Mouse (Mus musculus) gastrocnemius, postnatal 36 days (tissue): ENCODE results near the gene Tk1. TPM values are rescaled to one million over a fixed set of nuclear protein-coding genes. Genes with fewer than 3 reads are reported as not detected.
"Not testable (repeated sequence)": the region's sequence is repeated elsewhere in the genome, so short reads cannot be mapped to it uniquely, and the experiment has no call there.

Source experiments
- DNase-seq, 2 experiments: peaks; one replicate each; pipeline ENCODE4 v3.0.0; 2022
- intact Hi-C: fragments of 180-260 bp; cut with DNase I; formaldehyde crosslinking; loops from one replicate; pipeline ENCODE4 v1.15.1; 2025
- total RNA-seq, 2 experiments: library from RNA; stranded (reverse); gene quantifications; 2 replicates each; pipeline ENCODE4 v1.2.3; 2021

Gene Tk1
- total RNA-seq, 2 experiments from 2014 or later: 4.5 TPM

DNA sequence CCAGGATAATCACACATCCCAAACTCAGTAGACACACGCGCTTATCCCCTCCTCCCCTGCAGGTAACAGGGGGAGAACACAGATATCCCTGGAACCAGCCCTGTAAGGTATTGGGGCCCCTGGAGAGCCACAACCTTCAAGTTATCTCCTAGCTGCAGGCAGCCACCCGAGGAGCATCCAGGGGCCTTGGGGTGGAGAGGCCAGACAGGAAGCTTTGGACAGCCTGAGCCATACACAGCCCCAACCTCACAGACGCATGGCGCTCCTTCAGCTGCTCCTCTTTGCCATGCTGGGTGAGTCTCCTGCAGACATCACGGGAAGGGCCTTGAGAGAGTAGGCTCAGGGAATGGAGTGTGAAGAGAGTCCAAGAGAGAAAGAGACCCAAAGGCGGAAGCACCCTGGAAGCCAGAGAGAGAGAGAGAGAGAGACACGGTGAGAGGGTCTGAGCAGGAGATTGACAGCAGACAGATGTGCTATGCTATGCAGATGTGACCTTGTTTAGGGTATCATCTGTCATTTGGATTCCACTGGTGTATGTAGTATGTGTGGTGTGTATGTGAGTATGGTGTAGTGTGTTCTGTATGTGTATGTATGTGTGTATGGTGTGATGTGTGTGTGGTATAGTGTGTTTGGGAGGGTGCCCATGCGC is 28.3 kb downstream of the Tk1 start, which contains the start of gene 6030468B19Rik:
Gene 6030468B19Rik (plus strand): TSS at position 150 of the 649 bp plus-strand sequence.
- no peak for DNase-seq
- intact Hi-C loops: no loop called here

- intact Hi-C loops: no loop called here
- no peak for DNase-seq
These were observed 28.9 kb downstream of the Tk1 start for GRCm38 (mm10) chr11:117796954-117797353.

GRCm38 (mm10) chr11:117794035-117794551 is 31.8 kb downstream of the Tk1 start:
- no peak for DNase-seq

DNA sequence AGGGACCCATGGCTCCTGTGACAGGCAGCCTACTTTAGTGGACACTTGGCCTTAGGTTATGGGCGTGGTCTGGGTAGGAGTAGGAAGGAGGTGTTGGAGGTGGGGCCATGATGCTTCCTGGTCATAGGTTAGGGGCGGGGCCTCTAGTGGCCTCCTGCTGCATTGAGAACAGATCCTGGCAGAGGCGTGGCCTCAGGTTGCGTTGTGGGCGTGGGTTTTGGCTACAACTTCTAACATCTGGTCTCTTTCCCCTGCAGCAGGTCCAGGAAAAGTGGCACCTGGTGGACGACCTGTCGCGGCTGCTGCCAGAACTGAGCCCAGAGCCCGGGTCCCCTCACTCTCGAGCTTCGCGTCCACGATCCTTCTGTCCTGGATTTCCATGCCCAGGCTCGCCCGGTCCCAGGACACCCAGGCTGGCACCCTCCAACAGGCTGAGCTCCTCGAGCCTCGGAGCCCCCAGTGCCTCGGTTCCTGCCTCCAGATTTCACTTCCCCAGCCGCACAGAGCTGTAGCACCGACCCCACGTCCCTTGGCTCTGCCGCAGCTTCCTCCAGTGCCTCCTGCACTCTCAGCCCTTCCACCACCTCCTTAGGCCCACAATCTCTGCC is 33.5 kb downstream of the Tk1 start:
- intact Hi-C loops: no loop called here
- no peak for DNase-seq

More at GRCm38 (mm10) chr11:117794035-117794551, 31.8 kb downstream of the Tk1 start:
- intact Hi-C loops: no loop called here

DNA sequence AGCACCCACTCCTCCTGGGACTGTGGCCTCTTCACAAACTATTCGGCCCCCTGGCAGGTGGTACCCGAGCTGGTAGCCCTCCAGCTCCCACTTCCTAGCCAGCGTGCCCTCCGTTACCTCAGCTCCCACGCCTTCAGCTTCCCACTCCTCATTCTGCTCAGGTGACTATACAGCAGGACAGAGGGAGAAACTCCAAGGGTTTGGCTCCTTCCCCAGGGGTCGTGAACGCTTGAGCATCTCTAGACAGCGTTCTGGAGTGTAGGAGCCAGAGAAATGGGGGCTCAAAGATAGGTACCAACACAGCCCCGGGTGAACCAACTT is 34.5 kb downstream of the Tk1 start:
- no peak for DNase-seq
- intact Hi-C loops: no loop called here

DNA sequence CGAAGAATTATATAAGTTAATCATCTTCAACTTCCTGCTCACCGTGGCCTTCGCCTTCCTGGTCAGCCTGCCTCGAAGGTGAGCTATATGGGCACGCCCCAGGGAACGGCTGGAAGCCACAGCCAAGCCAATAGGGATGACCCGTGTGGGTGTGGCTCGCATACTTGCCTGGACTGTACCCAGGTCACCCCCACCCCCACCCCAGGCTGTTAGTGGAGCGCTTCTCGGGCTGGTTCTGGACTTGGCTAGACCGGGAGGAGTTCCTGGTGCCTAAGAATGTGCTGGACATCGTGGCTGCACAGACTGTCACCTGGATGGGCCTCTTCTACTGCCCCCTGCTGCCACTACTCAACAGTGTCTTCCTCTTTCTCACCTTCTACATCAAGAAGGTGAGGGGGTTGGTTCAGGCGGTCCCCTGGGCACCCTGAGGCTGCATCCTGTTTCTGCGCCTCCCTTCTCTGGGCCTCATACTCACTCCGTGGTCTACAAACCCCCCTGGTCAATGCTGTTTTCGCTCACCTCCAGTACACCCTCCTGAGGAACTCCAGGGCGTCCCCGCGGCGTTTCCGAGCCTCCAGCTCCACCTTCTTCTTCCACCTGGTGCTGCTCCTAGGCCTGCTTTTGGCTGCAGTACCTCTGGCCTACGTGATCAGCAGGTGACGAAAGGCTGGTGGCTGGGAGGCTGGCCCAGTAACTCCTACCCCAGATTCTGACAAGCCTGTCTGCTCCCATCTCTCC is 35.0 kb downstream of the Tk1 start:
- intact Hi-C loops: loop anchor here (1.0 kb wide), 1 partner anchor 34 kb away; the partner anchor contains the start of gene Afmid
- DNase-seq: no peak

DNA sequence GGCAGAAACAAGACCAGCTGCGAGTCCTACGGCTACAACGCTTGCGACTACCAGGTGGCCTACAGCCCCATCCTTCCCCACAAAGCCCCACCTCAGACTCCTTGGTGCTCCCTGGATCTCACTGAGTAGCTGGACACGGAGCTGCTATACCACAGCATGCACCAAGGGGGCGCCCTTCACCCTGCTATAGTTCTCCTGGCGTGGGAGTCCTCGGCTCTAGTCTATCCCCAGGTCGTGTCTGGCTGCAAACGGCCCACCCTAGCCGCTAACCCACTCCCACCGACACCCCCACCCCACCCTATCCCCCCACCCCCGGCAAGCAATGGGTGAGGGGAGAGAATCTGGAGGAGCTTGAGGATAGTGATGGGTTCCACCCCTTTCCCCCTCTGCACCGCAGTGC is 35.6 kb downstream of the Tk1 start:
- peak; percentile 71 to 72 for DNase-seq
- intact Hi-C loops: loop anchor here (1.0 kb wide), 1 partner anchor 35 kb away; the partner anchor contains the start of gene Afmid

DNA sequence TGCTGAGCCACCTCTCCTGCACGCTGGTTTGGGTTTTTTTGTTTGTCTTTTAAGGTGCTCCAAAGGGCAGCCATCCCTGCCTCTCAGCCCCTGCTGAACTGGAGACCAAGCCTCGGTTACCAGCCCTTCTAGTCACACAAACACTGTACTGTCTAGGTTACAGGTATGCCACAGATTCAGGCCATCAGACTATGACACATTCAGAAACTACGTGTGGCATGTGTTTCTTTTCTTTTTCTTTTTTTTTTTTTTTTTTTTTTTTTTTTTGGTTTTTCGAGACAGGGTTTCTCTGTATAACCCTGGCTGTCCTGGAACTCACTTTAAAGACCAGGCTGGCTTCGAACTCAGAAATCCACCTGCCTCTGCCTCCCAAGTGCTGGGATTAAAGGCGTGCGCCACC is 37.4 kb downstream of the Tk1 start:
- DNase-seq: not testable (repeated sequence)
- intact Hi-C loops: loop anchor here (2.0 kb wide), 1 partner anchor 80 kb away; no protein-coding TSS in a partner anchor

DNA sequence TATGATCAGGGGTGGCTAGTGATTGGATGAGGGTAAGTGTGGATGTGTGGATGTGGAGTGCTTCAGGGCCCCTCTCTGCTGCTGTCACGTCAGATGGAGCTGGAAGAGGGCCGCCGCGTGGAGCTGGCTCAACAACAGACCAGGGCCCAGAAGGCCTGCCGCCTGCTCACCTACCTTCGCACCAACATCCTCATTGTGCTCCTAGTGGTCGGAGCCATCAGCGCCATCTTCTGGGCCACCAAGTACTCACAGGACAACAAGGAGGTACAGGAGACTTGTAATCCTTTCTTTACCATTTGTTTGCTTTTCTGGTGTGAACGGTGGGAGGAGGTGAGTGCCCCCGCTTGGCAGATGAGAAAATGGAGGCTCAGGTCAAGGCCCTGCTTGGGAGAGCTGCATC is 39.6 kb downstream of the Tk1 start:
- intact Hi-C loops: loop anchor here (2.0 kb wide), 1 partner anchor 401 kb away; no protein-coding TSS in a partner anchor
- no peak for DNase-seq

DNA sequence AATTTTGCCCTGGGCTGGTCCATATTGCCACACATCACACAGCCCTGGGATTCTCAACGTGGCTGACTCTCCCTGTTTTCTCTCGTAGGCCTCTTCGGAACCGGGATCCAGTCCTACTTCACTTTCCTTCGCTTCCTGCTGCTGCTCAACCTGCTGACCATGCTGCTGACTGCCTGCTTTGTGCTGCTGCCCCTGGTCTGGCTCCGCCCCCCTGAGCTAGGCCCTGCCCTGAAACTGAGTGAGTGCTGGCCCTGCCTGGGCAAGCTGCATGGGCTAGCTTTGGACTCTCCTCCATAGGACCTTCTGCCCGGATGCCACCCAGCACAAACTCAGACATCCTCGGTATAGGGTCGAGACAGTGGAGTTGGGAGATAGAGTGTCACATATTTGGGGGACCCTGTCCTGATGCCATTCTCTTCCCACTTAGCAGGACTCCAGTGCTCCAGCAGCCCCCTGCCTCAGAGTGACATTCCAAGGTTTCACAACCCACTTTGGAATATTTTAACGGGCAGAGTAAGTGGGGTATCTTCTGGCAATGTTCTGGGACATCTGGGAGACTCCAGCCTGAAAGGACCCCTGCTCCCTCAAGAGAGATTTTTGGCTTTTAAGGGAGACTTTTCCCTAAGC is 42.1 kb downstream of the Tk1 start:
- DNase-seq: no peak
- intact Hi-C loops: no loop called here

DNA sequence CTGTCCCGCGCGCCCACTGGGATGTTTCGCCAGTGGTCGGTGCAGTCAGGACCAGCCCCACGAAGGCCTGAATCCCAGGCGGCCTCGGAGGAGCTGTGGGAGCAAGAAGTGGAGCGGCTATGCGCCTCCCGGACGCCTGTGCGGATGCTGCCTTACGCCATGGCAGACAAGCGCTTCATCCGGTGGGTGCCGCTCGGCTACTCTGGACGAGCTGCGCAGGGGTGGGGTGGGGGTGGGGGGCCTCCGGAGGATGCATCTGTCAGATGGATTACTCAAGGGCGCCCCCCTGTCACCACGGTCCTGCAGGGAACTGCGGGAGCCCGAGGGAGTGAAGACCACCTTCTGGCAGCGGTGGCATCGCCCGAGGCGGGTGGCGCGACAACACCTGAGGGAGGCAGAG is 42.8 kb downstream of the Tk1 start:
- DNase-seq: peak in 1 of 2 experiments; percentile 50
- intact Hi-C loops: no loop called here

DNA sequence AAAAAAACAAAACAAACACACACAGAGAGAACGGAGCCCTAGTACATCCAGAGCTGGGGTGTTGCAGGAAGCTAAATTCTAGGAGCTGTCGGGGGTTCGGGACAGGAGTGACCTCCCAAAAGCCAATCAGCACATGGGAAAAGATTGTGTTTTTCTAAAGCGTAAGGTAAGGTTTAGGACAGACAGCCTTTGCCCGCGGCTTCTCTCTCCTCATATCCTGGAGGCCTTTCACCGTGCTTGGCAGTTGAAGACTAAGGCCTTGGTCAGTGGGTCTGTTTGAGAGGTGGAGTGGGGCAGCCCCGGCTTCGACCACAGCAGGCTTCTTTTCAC is 43.2 kb downstream of the Tk1 start:
- intact Hi-C loops: no loop called here
- no peak for DNase-seq

- DNase-seq: no peak
- intact Hi-C loops: no loop called here
These were observed 43.7 kb downstream of the Tk1 start, which contains the start of the genes Tmc8 and Tmc6 for GRCm38 (mm10) chr11:117781993-117782704. Tmc8 (plus strand) TSS chr11:117782076. Tmc6 (minus strand) TSS chr11:117782198.

DNA sequence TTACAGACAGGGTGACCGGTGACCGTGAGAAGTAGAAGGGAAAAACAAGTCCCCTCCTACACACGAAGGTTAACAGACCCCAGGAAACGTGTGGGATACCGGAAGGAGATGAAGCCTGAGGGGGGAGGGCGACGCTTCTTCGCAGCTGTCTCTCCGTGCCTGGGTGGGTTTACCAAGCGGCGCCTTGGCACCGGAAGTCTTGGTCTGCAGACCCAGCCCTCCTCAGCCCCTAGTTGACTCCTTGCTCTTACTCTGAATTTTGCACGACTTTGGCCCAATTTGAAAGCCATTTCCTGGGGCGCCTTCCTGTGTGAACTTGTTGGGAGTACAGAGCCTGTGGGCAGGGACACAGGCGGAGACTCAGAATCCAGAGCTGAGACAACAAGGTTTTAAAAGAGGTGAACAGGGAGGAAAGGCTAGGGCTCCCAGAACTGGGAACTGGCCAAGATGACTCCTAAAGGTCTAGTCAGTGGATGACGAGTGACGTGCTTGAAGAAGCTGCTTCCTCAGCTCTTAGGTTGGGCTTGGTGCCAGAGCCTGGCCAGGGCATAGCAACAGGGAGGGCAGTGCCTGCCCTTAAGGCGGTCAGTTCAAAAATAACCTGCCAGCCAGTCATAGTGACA is 44.6 kb downstream of the Tk1 start:
- intact Hi-C loops: no loop called here
- DNase-seq: peak; percentile 43 to 58

- intact Hi-C loops: no loop called here
- peak; percentile 69 to 79 for DNase-seq
These were observed 45.2 kb downstream of the Tk1 start for GRCm38 (mm10) chr11:117780582-117781111.

GRCm38 (mm10) chr11:117780199-117780515 is 45.7 kb downstream of the Tk1 start:
- intact Hi-C loops: no loop called here
- DNase-seq: no peak

- DNase-seq: peak in 1 of 2 experiments; percentile 51
- intact Hi-C loops: no loop called here
These were observed 46.3 kb downstream of the Tk1 start for GRCm38 (mm10) chr11:117779434-117780198.

DNA sequence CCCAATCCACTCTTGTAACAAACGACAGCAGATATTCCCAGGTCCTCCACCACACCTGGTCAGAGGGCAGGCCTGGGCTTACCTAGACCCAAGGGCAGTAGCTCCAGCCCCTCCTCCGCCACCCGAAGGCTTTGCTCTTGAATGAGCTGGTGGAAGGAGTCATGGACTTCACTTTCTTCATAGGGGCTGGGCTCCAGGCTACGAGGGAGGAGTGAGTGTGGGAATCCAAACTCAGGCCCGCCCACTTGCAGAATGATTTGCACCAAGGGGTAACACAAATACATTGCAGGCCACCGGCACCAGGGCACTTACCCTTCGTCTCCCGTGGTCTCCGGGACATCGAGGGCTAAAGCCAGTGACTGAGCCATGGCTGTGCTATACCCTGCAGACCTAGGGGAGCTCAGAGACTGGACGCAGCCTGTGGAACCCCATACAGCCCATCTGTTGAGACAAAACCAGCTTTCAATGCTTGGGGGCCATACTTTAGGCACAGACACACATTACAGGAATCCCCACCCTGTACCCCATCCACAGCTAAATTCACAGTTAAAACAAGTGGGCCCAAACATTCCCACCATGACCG is 47.0 kb downstream of the Tk1 start:
- no peak for DNase-seq
- intact Hi-C loops: no loop called here
